Mouse (Mus musculus) bone marrow macrophage, adult 2 months (primary cell): ENCODE measurements around the gene Col18a1.
"Not testable (repeated sequence)": the region's sequence is repeated elsewhere in the genome, so short reads cannot be mapped to it uniquely, and the experiment has no call there.

Source experiments
- CTCF ChIP-seq: IDR thresholded peaks from 2 replicates; pipeline ENCODE4 v1.5.1; 2012; ENCODE audit warnings: low read depth, mild to moderate bottlenecking, low read length, moderate library complexity
- POLR2A ChIP-seq: IDR thresholded peaks from 2 replicates; pipeline ENCODE4 v1.6.1; 2012; ENCODE audit warnings: mild to moderate bottlenecking, low read depth, low read length, borderline replicate concordance

DNA sequence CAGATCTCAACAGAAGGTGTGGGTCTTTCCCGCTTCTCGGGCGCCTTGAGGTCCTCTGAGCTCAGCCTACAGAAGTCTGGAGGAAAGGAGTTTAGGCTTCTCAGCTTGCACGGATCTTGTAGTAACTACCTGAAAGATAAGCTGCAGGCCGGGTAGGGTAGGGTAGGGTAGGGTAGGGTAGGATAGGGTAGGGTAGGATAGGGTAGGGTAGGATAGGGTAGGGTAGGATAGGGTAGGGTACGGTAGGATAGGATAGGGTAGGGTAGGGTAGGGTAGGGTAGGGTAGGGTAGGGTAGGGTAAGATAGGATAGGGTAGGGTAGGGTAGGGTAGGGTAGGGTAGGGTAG lies 31.6 kb downstream of the Col18a1 start:
- TF ChIP-seq CTCF, POLR2A: not testable (repeated sequence)
